Mouse (Mus musculus) CD4-positive, CD25-positive, alpha-beta regulatory T cell, adult 2 months (primary cell): ENCODE results near the gene Pold2.
"Not testable (repeated sequence)": the region's sequence is repeated elsewhere in the genome, so short reads cannot be mapped to it uniquely, and the experiment has no call there.

ENCODE experiments used
- DNase-seq: peaks from one replicate; pipeline ENCODE4 v3.0.0-alpha.2; 2012; ENCODE audit warnings: low read depth, low spot score

The Pold2 gene

GRCm38 (mm10) chr11:5898531-5898930 lies 20.4 kb upstream of the Pold2 start, which contains the start of gene Myl7:
Gene Myl7 (minus strand): TSS chr11:5898782.
- DNase-seq: no peak

- DNase-seq: no peak
Measured at GRCm38 (mm10) chr11:5897839-5898238, 19.7 kb upstream of the Pold2 start.

GRCm38 (mm10) chr11:5897230-5897629 lies 19.1 kb upstream of the Pold2 start:
- peak; percentile 14 for DNase-seq

GRCm38 (mm10) chr11:5893807-5894206 lies 15.7 kb upstream of the Pold2 start:
- DNase-seq: no peak

- DNase-seq: no peak
Measured at GRCm38 (mm10) chr11:5892810-5893368, 14.8 kb upstream of the Pold2 start.

- DNase-seq: no peak
Measured at GRCm38 (mm10) chr11:5892151-5892591, 14.1 kb upstream of the Pold2 start.

GRCm38 (mm10) chr11:5888563-5888962 lies 10.5 kb upstream of the Pold2 start:
- not testable (repeated sequence) for DNase-seq

- no peak for DNase-seq
Measured at GRCm38 (mm10) chr11:5887250-5887649, 9.2 kb upstream of the Pold2 start.

GRCm38 (mm10) chr11:5886187-5886586 lies 8.1 kb upstream of the Pold2 start:
- DNase-seq: peak; percentile 79

GRCm38 (mm10) chr11:5882518-5882917 lies 4.4 kb upstream of the Pold2 start:
- DNase-seq: peak; percentile 15

- DNase-seq: peak; percentile 66
Measured at GRCm38 (mm10) chr11:5879905-5880304, 1.8 kb upstream of the Pold2 start.

- no peak for DNase-seq
Measured at GRCm38 (mm10) chr11:5878661-5879060, 569 bp upstream of the Pold2 start.

- no peak for DNase-seq
Measured at GRCm38 (mm10) chr11:5877421-5877820, 671 bp downstream of the Pold2 start.

- no peak for DNase-seq
Measured at GRCm38 (mm10) chr11:5873192-5873591, 4.9 kb downstream of the Pold2 start.

GRCm38 (mm10) chr11:5872707-5873106 lies 5.4 kb downstream of the Pold2 start:
- no peak for DNase-seq

GRCm38 (mm10) chr11:5870069-5870468 lies 8.0 kb downstream of the Pold2 start:
- DNase-seq: no peak

- DNase-seq: no peak
Measured at GRCm38 (mm10) chr11:5869331-5869730, 8.8 kb downstream of the Pold2 start.

- no peak for DNase-seq
Measured at GRCm38 (mm10) chr11:5868324-5868723, 9.8 kb downstream of the Pold2 start.

GRCm38 (mm10) chr11:5867196-5867595 lies 10.9 kb downstream of the Pold2 start:
- no peak for DNase-seq

- DNase-seq: no peak
Measured at GRCm38 (mm10) chr11:5862394-5863105, 15.5 kb downstream of the Pold2 start.

- peak; percentile 45 for DNase-seq
Measured at GRCm38 (mm10) chr11:5861678-5862393, 16.3 kb downstream of the Pold2 start, which contains the start of gene Aebp1. Gene Aebp1 (plus strand): TSS chr11:5861947.

- DNase-seq: no peak
Measured at GRCm38 (mm10) chr11:5860639-5861038, 17.5 kb downstream of the Pold2 start.
